Mouse (Mus musculus): ENCODE measurements around the gene Lgals7.

DNA sequence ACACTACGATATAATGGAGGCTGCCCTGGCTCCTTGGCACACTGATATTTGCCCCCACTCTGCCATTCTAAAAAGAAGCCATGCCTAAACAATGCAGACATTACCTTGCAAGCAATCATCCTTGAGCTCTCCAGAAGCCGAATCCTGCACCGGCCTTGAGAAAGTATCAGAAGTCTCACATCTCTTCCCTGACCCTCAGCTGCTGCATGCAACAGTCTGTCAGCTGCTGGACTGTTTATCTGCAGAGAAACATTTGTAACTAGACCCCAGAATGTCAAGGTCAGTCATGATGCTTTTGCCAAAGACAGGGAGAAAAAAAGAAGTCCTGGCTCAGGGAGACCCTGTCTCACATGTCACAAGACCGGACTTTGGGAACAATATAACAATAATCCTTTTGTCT lies 12.4 kb downstream of the Lgals7 start:
- TF ChIP-seq MAX (IDR thresholded peaks at IDR 0.05) (no peak), CTCF (IDR thresholded peaks at IDR 0.05; ENCODE audit: control insufficient read depth, insufficient read depth, insufficient read length) (no peak), FOSL1 (IDR thresholded peaks at IDR 0.05; ENCODE audit: insufficient read depth, low read length, poor library complexity, severe bottlenecking) (no peak), MYOG (IDR thresholded peaks at IDR 0.05; ENCODE audit: control insufficient read depth, extremely low read depth, insufficient read length) (no peak), MYOD1 (IDR thresholded peaks at IDR 0.05; ENCODE audit: control insufficient read depth, insufficient read length, low read depth) (no peak), USF1 (IDR thresholded peaks at IDR 0.05; ENCODE audit: low read depth) (no peak)

Data from C2C12 (cell line).